Mouse (Mus musculus) intestine, postnatal 0 days (tissue): ENCODE results near the gene Cartpt. TPM values are rescaled to one million over a fixed set of nuclear protein-coding genes. Genes with fewer than 3 reads are reported as not detected.

Experiments
- ATAC-seq: fragments of 200-750 bp; cut with Nextera tagmentation; 2 replicates; pipeline ENCODE4 v1.8.0; 2017; ENCODE audit warnings: mild to moderate bottlenecking, moderate TSS enrichment, moderate library complexity
- H3K27ac ChIP-seq: fragments of 300-500 bp; sonication (generic); 2 replicates; pipeline ENCODE4 v1.5.1; 2014; ENCODE audit warnings: mild to moderate bottlenecking, low read depth, low read length, moderate library complexity
- H3K27me3 ChIP-seq: fragments of 300-500 bp; sonication (generic); replicated peaks from 2 replicates; pipeline ENCODE4 v1.6.1; 2014; ENCODE audit warnings: low read length, mixed read lengths; ENCODE audit not compliant: control insufficient read depth, insufficient read depth
- H3K36me3 ChIP-seq: fragments of 300-500 bp; sonication (generic); 2 replicates; pipeline ENCODE4 v1.6.1; 2014; ENCODE audit warnings: mild to moderate bottlenecking, moderate library complexity; ENCODE audit not compliant: control insufficient read depth, insufficient read depth
- H3K4me1 ChIP-seq: fragments of 300-500 bp; sonication (generic); replicated peaks from 2 replicates; pipeline ENCODE4 v1.6.1; 2014; ENCODE audit warnings: antibody characterized with exemption, low read length, mixed read lengths; ENCODE audit not compliant: control insufficient read depth, insufficient read depth
- H3K4me2 ChIP-seq: fragments of 300-500 bp; sonication (generic); replicated peaks from 2 replicates; pipeline ENCODE4 v1.6.1; 2014; ENCODE audit warnings: low read depth, mild to moderate bottlenecking, moderate library complexity
- H3K4me3 ChIP-seq: fragments of 300-500 bp; sonication (generic); 2 replicates; pipeline ENCODE4 v1.5.1; 2014; ENCODE audit warnings: low read depth, low read length
- H3K9ac ChIP-seq: fragments of 300-500 bp; sonication (generic); 2 replicates; pipeline ENCODE4 v1.6.1; 2014; ENCODE audit warnings: mild to moderate bottlenecking, low read depth, low read length
- H3K9me3 ChIP-seq: fragments of 300-500 bp; sonication (generic); 2 replicates; pipeline ENCODE4 v1.6.1; 2016; ENCODE audit warnings: mixed run types; ENCODE audit not compliant: control insufficient read depth
- CTCF ChIP-seq: sonication (generic); IDR thresholded peaks from 2 replicates; pipeline ENCODE4 v1.5.1; 2016; ENCODE audit warnings: low read depth, mild to moderate bottlenecking, control low read depth, antibody characterized with exemption, moderate library complexity
- WGBS: fragments of 180-500 bp; shearing (Covaris S2); extraction: QIAGEN DNeasy Blood & Tissue Kit; methylation state at CpG from one replicate; pipeline ENCODE4 v1.1.7; 2014; 5-methylcytosine and 5-hydroxymethylcytosine counted together
- polyA plus RNA-seq: library from polyadenylated mRNA; unstranded; fragments of >200 nt; fragmentation: Nextera tagmentation; extraction: Ambion mirVana; gene quantifications from 2 replicates; pipeline ENCODE4 v1.2.1, GENCODE M21; 2015

Gene Cartpt
- polyA plus RNA-seq: 32.5 and 34.1 TPM in 2 replicates

DNA sequence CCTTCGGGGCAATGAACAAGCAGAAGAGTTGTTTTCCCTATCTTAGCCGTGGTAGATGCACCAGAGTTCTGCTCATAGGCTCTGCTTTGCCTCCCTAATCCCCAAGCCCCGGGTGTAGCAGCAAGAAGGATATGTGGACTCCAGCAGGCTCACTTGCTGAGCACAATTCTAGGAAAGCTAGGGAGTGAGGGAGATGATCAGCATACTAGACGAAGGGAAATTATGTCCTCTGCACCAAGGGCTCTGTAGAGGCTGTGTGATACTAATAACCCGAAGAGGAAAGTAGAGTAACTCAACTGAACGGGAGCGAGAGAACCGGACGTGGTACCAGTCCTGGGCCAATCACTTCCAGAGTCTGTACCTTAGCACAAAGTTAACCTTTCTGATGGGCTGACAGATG is at the start of gene Cartpt:
TSS of gene Cartpt (minus strand) at position 127 of the 400 bp plus-strand sequence.
- no peak within 1 kb of the TSS for H3K27ac ChIP-seq
- no peaks in the 10 kb centered on the region for H3K4me1 ChIP-seq
- WGBS: 51% methylated on average over 9 of the region's 9 CpGs
- no peak for TF ChIP-seq CTCF
- H3K36me3 ChIP-seq: no peaks in the 10 kb centered on the region
- H3K9ac ChIP-seq: no peak within 1 kb of the TSS
- no peak within 1 kb of the TSS for H3K4me2 ChIP-seq
- H3K9me3 ChIP-seq: no peaks in the 10 kb centered on the region
- no peak for ATAC-seq
- H3K4me3 ChIP-seq: no peak within 1 kb of the TSS
- H3K27me3 ChIP-seq: peaks cover 23% of the 10 kb centered on the region

DNA sequence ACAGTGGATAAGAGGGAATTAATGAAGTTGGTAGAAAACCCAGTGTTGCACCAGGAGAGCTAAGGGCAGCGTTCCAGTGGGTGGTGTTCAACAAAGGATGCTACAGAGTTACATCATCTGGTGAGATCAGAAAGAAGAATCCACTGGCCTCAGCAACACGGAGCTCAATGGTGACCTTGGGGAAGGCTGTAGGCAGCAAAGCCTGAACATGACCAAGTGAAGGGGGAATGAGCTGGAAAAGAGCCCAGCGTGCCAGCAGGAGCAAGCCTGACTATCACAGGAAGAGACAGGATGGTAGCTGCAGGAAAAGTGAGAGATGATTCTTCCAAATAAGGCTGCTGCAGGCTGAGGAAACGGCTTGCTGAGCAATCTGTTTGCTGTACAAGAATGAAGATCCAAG is 46.5 kb upstream of the Cartpt start:
- Histone ChIP-seq H3K9me3 (0 out of 2 replicates have a peak, but pooled peaks cover 3% of the 10 kb centered on the region), H3K36me3 (peaks cover 14% of the 10 kb centered on the region; the same call in 1 of the 2 replicates), H3K4me2 (no peak overlapping the region), H3K4me1 (no peaks in the 10 kb centered on the region), H3K9ac (no peak overlapping the region), H3K27me3 (no peaks in the 10 kb centered on the region), H3K27ac (no peak overlapping the region), H3K4me3 (no peak overlapping the region)
- WGBS: 86% methylated on average over 4 of the region's 4 CpGs
- ATAC-seq: no peak
- no peak for TF ChIP-seq CTCF

DNA sequence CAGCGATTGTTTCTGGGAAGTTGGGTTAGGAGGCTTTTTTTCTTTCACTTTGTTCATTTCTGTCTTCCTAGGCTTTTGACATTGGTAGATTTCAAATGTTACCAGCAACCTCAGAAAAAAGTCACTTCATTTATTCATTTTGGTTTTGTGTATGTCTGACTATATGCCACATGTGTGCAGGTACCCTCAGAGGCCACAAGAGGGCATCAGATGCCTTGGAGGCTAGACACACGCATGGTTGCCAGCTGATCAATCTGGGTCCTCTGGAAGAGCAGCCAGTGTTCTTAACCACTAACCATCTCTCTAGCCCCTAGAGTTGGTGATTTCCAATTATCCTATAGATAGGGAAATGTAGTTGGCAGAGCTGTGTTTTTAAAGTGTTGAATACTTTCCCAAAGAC is 42.6 kb upstream of the Cartpt start:
- Histone ChIP-seq H3K27ac (no peak overlapping the region), H3K9me3 (0 out of 2 replicates have a peak, but pooled peaks cover 3% of the 10 kb centered on the region), H3K4me3 (no peak overlapping the region), H3K27me3 (no peaks in the 10 kb centered on the region), H3K4me1 (no peaks in the 10 kb centered on the region), H3K4me2 (no peak overlapping the region), H3K9ac (no peak overlapping the region), H3K36me3 (peaks cover 6% of the 10 kb centered on the region; the same call in 1 of the 2 replicates)
- no peak for ATAC-seq
- TF ChIP-seq CTCF: peak; percentile 28; the same call in 1 of the 2 replicates
- WGBS: 87% methylated on average over 2 of the region's 2 CpGs

DNA sequence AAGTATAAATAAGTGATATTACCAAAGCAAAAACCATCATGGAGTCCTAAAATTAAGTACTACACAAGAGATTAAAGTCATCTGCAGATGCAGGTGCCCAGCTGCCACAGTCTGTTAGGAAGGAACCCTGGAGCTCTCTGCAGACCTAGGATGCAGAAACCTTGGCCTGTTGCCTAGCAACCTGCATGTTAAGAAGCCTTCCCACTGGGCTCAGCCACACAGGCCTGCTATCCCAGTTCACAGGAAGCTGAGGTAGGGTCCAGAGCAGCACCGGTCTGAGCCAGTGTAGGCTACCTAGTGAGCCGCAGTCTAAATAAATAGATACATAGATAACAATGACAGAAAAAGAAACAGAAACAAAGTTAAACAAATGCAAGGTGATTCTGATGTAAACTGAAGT is 39.7 kb upstream of the Cartpt start:
- H3K4me1 ChIP-seq: no peaks in the 10 kb centered on the region
- no peak overlapping the region for H3K4me3 ChIP-seq
- TF ChIP-seq CTCF: no peak
- 0 out of 2 replicates have a peak, but pooled peaks cover 3% of the 10 kb centered on the region for H3K9me3 ChIP-seq
- no peak overlapping the region for H3K9ac ChIP-seq
- 0 out of 2 replicates have a peak, but pooled peaks cover 6% of the 10 kb centered on the region for H3K36me3 ChIP-seq
- no peak for ATAC-seq
- H3K27ac ChIP-seq: no peak overlapping the region
- WGBS: 21% methylated on average over 2 of the region's 2 CpGs
- H3K4me2 ChIP-seq: no peak overlapping the region
- no peaks in the 10 kb centered on the region for H3K27me3 ChIP-seq

DNA sequence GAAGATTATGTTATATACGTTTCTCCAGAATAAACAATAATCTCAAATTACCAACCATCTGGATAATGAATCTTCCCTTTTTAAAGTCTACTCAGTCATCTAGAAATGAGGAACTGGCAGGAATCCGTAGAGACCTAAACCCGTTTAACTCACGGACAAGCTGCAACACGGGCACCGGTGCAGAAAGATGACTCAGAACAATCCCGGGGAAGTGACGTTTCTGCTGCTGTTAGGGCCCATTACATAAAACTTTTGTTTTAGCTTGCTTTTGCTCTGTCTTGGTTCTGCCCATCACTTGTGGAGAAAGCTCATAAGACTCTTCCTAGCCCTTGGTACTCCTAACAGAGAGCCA is 38.4 kb upstream of the Cartpt start:
- H3K27ac ChIP-seq: no peak overlapping the region
- H3K4me3 ChIP-seq: no peak overlapping the region
- 77% methylated on average over 8 of the region's 8 CpGs for WGBS
- 0 out of 2 replicates have a peak, but pooled peaks cover 3% of the 10 kb centered on the region for H3K9me3 ChIP-seq
- H3K9ac ChIP-seq: no peak overlapping the region
- no peaks in the 10 kb centered on the region for H3K27me3 ChIP-seq
- no peak for TF ChIP-seq CTCF
- ATAC-seq: no peak
- 0 out of 2 replicates have a peak, but pooled peaks cover 6% of the 10 kb centered on the region for H3K36me3 ChIP-seq
- no peak overlapping the region for H3K4me2 ChIP-seq
- no peaks in the 10 kb centered on the region for H3K4me1 ChIP-seq

DNA sequence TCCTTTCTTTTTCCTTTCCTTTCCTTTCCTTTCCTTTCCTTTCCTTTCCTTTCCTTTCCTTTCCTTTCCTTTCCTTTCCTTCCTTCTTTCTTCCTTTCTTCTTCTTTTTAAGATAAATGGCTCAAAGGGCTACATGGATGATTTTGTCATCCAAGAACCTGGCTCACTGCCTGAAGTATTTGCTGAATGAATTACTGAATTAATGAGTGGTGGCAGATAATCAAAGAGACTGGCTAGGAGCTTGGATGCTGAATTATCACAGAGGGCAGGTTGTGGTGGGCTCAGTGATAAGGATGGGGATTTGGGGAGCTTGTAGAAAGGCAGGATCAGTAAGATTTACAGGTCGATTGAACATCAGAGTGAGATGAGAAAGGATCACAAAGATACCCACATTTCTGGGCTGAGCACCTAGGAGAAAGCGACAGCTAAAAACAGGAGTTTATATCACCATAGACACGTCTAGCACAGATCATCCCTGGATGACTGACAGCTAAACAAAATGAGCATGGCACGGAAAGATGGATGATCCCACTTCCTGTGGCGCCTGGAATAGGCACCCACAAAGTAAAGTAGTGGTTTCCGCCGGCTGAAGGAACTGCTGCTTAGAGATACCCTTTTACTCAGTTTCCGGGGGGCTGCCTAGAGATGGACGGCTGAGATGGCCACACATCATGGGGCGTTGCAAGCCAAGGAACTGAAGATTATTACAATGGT is 37.9 kb upstream of the Cartpt start:
- TF ChIP-seq CTCF: no peak
- Histone ChIP-seq H3K4me1 (no peaks in the 10 kb centered on the region), H3K4me2 (no peak overlapping the region), H3K9ac (no peak overlapping the region), H3K4me3 (no peak overlapping the region), H3K36me3 (0 out of 2 replicates have a peak, but pooled peaks cover 3% of the 10 kb centered on the region), H3K9me3 (0 out of 2 replicates have a peak, but pooled peaks cover 3% of the 10 kb centered on the region), H3K27ac (no peak overlapping the region), H3K27me3 (no peaks in the 10 kb centered on the region)
- no peak for ATAC-seq
- WGBS: 76% methylated on average over 10 of the region's 10 CpGs
